ENCODE assay signal across 22 mouse cellular contexts in the genomic region with DNA sequence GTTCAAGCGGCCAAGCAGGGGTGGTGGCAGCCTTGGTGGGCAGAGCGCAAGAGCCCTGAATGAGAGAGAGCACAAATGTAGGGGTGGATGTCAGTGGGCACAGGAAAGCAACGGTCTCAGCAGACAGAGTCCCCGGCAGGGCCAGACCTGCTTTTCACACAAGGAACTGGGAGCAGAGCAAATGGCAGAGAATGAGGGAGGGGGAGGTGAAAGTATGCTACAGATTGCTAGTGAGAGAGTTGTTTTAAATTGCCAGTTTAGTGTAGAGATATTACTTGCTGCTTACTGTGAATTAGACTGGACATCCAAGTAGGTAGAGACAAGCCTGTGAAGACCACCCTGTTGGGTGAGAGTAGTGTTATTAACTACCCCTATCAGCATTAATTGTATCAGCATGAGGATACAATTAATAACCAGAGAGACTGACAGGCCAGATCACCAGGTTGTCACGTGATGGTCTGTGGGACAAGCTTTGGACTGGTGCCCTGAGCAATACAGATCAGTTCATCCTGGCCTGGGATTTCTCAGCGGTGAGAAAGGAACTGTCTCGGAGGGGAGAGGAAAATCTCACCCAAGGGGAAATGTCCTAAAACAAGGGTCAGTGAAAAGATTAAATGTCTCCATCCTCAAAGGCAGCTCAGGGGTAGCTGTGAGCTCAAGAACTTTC. TPM values are rescaled to one million over a fixed set of nuclear protein-coding genes. Genes with fewer than 3 reads are reported as not detected.
DNase-seq lines count a peak whose midpoint lies in the region; TF ChIP-seq lines count a peak whose summit lies in the region.
"Had no signal": no experiment of that assay in that cellular context is flagged by ENCODE, and none has a peak within 500 bp of the region (broad histone marks: within the 10 kb centered on the region; RNA-seq: fewer than 3 reads in every experiment).

No protein-coding gene starts in this region.

- no peaks in the 10 kb centered on the region for H3K27me3 ChIP-seq in kidney, adult 2 months (replicated peaks; ENCODE audit: control insufficient read depth, insufficient read depth, low read length)
- H3K27me3 ChIP-seq in myocyte (ENCODE audit: control insufficient read depth, insufficient read depth, insufficient read length) = peaks cover 23% of the 10 kb centered on the region
- no peaks in the 10 kb centered on the region for H3K27me3 ChIP-seq in heart, adult 2 months (ENCODE audit: control insufficient read depth, insufficient read depth, low read length)
- H3K27me3 ChIP-seq: intestine, embryonic 15.5 days had no signal

- H3K4me2 ChIP-seq in myocyte (ENCODE audit: low read depth) = no peak overlapping the region
- H3K4me2 ChIP-seq: embryonic facial prominence, embryonic 12.5 days; forebrain, embryonic 13.5 days; hindbrain, embryonic 13.5 days; limb, embryonic 15.5 days had no signal

- peak; percentile 56 to 60 for DNase-seq in cerebellum, postnatal 10 days
- no peak for DNase-seq in cerebellum, adult 11 months
- DNase-seq in kidney, adult 2 months = peak; percentile 32
- no peak for DNase-seq in kidney, postnatal 4 days
- peak; percentile 17 for DNase-seq in thymus, postnatal 4 days
- no peak for DNase-seq in thymus, postnatal 0 days (ENCODE audit: low spot score)
- no peak for DNase-seq in heart, adult 2 months
- DNase-seq: cerebellum, adult 8-10 months; gastrocnemius, postnatal 10 days; heart, postnatal 10 days; liver, postnatal 0 days; lung, postnatal 10 days; midbrain, embryonic 14.5 days; right cerebral cortex, postnatal 14 days had no signal

- TF ChIP-seq POLR2A in kidney, adult 2 months (IDR thresholded peaks at IDR 0.05; ENCODE audit: low read depth, low read length) = no peak
- no peak for TF ChIP-seq POLR2A in myocyte (IDR thresholded peaks at IDR 0.05; ENCODE audit: insufficient read length, low read depth)
- no peak for TF ChIP-seq POLR2A in heart, adult 2 months (IDR thresholded peaks at IDR 0.05; ENCODE audit: insufficient read depth, low read depth, low read length)

- H3ac ChIP-seq in myocyte (ENCODE audit: control insufficient read depth, insufficient read length) = no peak overlapping the region

- intact Hi-C loops in heart, adult 2 months (cut with DNase I) = no loop called here

- no peaks in the 10 kb centered on the region for H3K79me2 ChIP-seq in myocyte (ENCODE audit: control insufficient read depth, insufficient read depth)
- H3K79me2 ChIP-seq in heart, adult 2 months (replicated peaks; ENCODE audit: control insufficient read depth, insufficient read depth, low read length) = no peaks in the 10 kb centered on the region

- H3K36me3 ChIP-seq in kidney, adult 2 months (ENCODE audit: control insufficient read depth, insufficient read depth, low read length) = no peaks in the 10 kb centered on the region
- no peaks in the 10 kb centered on the region for H3K36me3 ChIP-seq in myocyte (ENCODE audit: control insufficient read depth, insufficient read depth)
- no peaks in the 10 kb centered on the region for H3K36me3 ChIP-seq in heart, adult 2 months (ENCODE audit: control insufficient read depth, insufficient read depth, low read length)
- H3K36me3 ChIP-seq: embryonic facial prominence, embryonic 12.5 days; heart, embryonic 10.5 days; hindbrain, embryonic 13.5 days; intestine, embryonic 15.5 days; limb, embryonic 15.5 days had no signal

- no peak overlapping the region for H3K4me3 ChIP-seq in kidney, adult 2 months (ENCODE audit: insufficient read depth, low read depth, low read length)
- no peak overlapping the region for H3K4me3 ChIP-seq in myocyte
- H3K4me3 ChIP-seq in heart, adult 2 months = no peak overlapping the region
- H3K4me3 ChIP-seq: embryonic facial prominence, embryonic 12.5 days; erythroblast, embryonic 14.5 days; forebrain, embryonic 13.5 days; heart, embryonic 10.5 days; hindbrain, embryonic 13.5 days; intestine, embryonic 15.5 days; limb, embryonic 15.5 days had no signal

- H3K9ac ChIP-seq in heart, adult 2 months (ENCODE audit: low read depth, low read length) = no peak overlapping the region
- H3K9ac ChIP-seq: embryonic facial prominence, embryonic 12.5 days; forebrain, embryonic 13.5 days; hindbrain, embryonic 13.5 days; intestine, embryonic 15.5 days; limb, embryonic 15.5 days; liver, postnatal 0 days had no signal

- no peak for TF ChIP-seq CTCF in kidney, adult 2 months (conservative IDR thresholded peaks at IDR 0.05; ENCODE audit: insufficient read depth, insufficient read length, low read depth, low read length)
- TF ChIP-seq CTCF in heart, adult 2 months (IDR thresholded peaks at IDR 0.05) = no peak

- no peak for TF ChIP-seq EP300 in heart, adult 2 months (IDR thresholded peaks at IDR 0.05; ENCODE audit: insufficient read depth, low read depth, low read length)

- 28% methylated on average over 7 of the region's 7 CpGs for WGBS in kidney, adult 2 months
- WGBS in heart, adult 2 months = 28% methylated on average over 7 of the region's 7 CpGs

- H3K4me1 ChIP-seq in kidney, adult 2 months (ENCODE audit: control insufficient read depth, insufficient read depth, low read length) = no peaks in the 10 kb centered on the region
- no peaks in the 10 kb centered on the region for H3K4me1 ChIP-seq in heart, adult 2 months (ENCODE audit: control insufficient read depth, insufficient read depth, low read length)
- H3K4me1 ChIP-seq: embryonic facial prominence, embryonic 12.5 days; hindbrain, embryonic 13.5 days; intestine, embryonic 15.5 days; limb, embryonic 15.5 days had no signal

- H3K27ac ChIP-seq in kidney, adult 2 months (ENCODE audit: insufficient read depth, low read depth, low read length) = no peak overlapping the region
- H3K27ac ChIP-seq in heart, adult 2 months = no peak overlapping the region
- H3K27ac ChIP-seq: embryonic facial prominence, embryonic 12.5 days; forebrain, embryonic 13.5 days; heart, embryonic 10.5 days; hindbrain, embryonic 13.5 days; intestine, embryonic 15.5 days; limb, embryonic 15.5 days had no signal

TF ChIP-seq in myocyte, 11 proteins besides CTCF, POLR2A, EP300 and RAD21:
- TF ChIP-seq USF1 (IDR thresholded peaks at IDR 0.05; ENCODE audit: low read depth) (peak; percentile 70), MYOD1 (IDR thresholded peaks at IDR 0.05; ENCODE audit: control insufficient read depth in 1 of 3, insufficient read length in 2 of 3, low read depth in 2 of 3) (no peak)

RNA-seq across cellular contexts. Expression of gene Lrp11, which starts 6.6 kb away (rescaled TPM):
- 7.7 and 14.1 TPM in 2 replicates for polyA plus RNA-seq in kidney, adult 2 months (2012; rRNA removed)
- 1.2 and 1.3 TPM in 2 replicates for polyA plus RNA-seq in thymus, postnatal 0 days (2015; fragmentation: Nextera tagmentation; extraction: Ambion mirVana)
- polyA plus RNA-seq in myocyte (2012; fragmentation: generic; extraction: Trizol) = 4.8 TPM
- 1 to 10 TPM; 2.2 to 3.0 TPM for total RNA-seq in heart, adult 2 months (2021)
- 3.0 and 4.2 TPM in 2 replicates for polyA plus RNA-seq in heart, adult 2 months (2012; rRNA removed)
- polyA plus RNA-seq: erythroblast, embryonic 14.5 days had no signal

Comparison
In these comparisons a context has a peak if more than half of its experiments do, and no peak if none do; other contexts are left out.
1. DNase-seq: peak in cerebellum, postnatal 10 days (2 of 2), kidney, adult 2 months (single experiment) and thymus, postnatal 4 days (single experiment); none in cerebellum, adult 11 months (single experiment), kidney, postnatal 4 days (0 of 2), thymus, postnatal 0 days (single experiment) and heart, adult 2 months (0 of 2).